Mouse (Mus musculus) NIH3T3 (cell line): ENCODE results near the gene Gm28041.
"Not testable (repeated sequence)": the region's sequence is repeated elsewhere in the genome, so short reads cannot be mapped to it uniquely, and the experiment has no call there.

Source experiments
- DNase-seq: peaks from one replicate; pipeline ENCODE4 v3.0.0-alpha.2; 2012; ENCODE audit warnings: low read depth

Gene Gm28041

DNA sequence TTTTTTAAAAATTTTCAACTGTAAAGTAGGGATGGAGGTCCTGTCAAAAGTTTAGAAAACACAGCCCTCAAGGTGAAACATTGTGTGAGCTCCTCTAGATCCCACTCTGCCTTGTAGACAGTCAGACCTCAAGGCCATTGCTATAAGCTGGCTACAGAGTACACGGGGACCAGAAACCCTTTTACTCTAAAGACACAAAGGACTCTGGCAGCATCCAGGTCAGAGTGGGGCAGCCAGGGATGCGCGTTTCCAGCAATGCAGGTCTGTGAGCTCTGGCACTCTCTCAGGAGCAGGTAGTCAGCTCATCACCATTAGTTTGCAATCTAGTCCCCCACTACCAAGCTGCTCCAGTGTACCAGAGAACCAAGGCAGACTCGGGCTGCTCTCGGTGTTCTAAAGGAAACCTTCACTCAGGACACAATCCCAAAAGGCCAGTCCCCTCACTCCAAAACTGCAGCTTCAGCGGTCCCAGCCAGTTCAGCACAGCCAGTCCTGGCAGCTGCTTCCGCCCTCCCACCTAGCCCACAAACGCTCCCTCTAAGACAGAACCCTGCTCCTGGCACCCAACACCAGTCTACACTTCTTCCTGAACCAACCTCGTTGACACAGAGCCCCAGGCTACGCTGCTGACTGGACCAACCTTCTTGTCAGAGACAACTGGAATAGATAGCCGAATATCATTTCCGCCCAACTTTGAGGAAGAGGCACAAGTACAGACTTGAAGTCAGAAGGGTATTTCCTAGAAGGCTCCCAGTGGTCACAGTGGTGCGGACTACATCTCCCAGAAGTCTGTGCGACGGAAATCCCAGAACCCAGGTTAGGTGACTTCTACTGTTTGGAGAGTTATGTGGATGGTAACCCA, at the start of gene Gm28041, which contains the start of gene Zfp456:
Gene Gm28041 (minus strand): TSS at position 684 of the 862 bp plus-strand sequence.
Gene Zfp456 (minus strand): TSS at position 761 of the 862 bp plus-strand sequence.
- DNase-seq: peak; percentile 44

GRCm38 (mm10) chr13:67422532-67422931, 47.0 kb upstream of the Gm28041 start:
- not testable (repeated sequence) for DNase-seq

DNA sequence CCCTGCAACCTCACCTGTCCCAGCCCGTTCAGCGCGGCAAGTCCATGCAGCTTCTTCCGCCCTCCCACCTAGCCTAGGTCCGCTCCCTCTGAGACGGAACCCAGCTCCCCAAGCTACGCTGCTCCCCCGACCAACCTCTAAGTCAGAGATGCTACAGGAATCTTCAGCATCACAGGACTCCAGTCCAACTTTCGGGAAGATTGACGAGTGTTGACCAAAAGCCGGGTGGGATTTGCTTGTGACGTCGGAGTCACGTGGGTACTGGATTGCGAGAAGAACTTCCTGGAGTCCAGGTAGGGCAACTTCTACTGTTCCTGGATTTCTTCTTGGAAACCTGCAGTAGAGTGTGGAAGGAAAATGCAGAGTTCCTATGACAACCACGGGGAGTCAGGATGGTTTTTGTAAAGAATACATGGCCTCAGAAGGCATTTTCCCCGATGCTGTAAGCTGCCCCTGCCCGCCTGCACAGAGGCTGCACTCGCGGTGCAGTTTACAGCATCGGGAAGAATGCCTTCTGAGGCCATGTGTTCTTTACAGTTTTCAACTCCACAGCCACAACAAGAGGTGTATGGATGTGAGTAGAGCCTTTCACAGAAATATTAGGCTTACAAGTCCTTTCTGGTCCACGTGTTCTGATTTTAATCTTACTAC, 45.8 kb upstream of the Gm28041 start, which contains the start of gene Zfp459:
Gene Zfp459 (minus strand): TSS at position 212 of the 651 bp plus-strand sequence.
- peak; percentile 73 for DNase-seq

- DNase-seq: no peak
Measured at GRCm38 (mm10) chr13:67420558-67421206, 45.1 kb upstream of the Gm28041 start.

GRCm38 (mm10) chr13:67416811-67417210, 41.3 kb upstream of the Gm28041 start:
- DNase-seq: no peak

- no peak for DNase-seq
Measured at GRCm38 (mm10) chr13:67415759-67416158, 40.2 kb upstream of the Gm28041 start.

DNA sequence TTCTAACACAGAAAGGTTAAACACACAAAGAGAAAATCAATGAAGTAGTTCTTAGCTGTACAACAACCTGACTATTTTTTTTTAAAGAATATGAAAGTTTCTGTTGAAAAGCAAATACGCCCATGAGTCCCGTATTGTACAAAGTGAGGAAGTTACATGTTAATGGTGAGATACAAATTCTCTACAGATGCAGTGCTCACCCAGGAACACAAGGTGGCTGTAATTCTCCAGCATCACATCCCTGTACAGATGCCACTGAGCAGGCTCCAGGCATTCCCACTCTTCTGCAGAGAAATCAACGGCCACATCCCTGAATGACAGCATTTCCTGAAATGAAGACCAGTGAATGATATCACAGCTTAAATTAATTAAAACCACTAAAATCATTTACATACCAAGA, 38.1 kb upstream of the Gm28041 start:
- DNase-seq: peak; percentile 16

- peak; percentile 74 for DNase-seq
Measured at GRCm38 (mm10) chr13:67399183-67399903, 23.8 kb upstream of the Gm28041 start, which contains the start of gene Zfp429. Gene Zfp429, minus strand, starts transcription at chr13:67399819.

- DNase-seq: not testable (repeated sequence)
Measured at GRCm38 (mm10) chr13:67376255-67376654, 722 bp upstream of the Gm28041 start.

- DNase-seq: peak; percentile 90
Measured at GRCm38 (mm10) chr13:67360131-67360744, 15.3 kb downstream of the Gm28041 start, which contains the start of the genes Gm28044 and Zfp953. Gene Gm28044, minus strand, starts transcription at chr13:67360536. Gene Zfp953, minus strand, starts transcription at chr13:67360605.

DNA sequence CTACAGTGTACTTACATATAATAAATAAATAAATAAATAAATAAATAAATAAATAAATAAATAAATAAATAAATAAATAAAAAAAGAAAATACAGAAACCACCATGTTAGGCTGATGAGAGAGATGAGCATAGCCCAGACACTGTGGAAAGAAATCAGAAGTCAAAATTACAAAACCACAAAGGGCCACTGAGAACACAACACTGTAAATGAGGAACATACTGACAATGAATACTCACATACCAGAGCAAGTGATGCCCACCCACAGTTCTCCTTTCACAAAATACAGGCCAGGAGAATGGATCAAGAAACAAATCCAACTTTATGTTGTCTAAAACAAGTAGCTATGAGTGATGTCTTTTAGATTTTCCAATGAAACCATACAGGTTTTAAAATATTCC, 23.7 kb downstream of the Gm28041 start:
- no peak for DNase-seq

DNA sequence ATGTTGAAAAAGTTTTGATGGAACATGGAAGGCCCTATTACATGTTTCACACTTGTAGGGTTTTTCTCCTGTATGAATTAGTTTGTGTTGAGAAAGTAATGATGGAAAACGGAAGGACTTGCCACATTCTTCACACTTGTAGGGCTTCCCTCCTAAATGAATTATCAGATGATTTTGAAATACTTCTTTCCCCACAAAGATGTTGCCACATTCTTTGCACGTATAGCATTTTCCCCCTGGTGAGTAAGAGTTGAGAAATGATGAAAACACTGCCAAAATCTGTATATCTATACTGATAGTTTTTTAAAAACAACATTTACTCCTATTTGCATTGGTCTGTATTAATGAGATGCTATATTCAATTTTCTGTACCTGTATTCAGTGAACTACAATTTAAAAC, 32.1 kb downstream of the Gm28041 start:
- DNase-seq: no peak

DNA sequence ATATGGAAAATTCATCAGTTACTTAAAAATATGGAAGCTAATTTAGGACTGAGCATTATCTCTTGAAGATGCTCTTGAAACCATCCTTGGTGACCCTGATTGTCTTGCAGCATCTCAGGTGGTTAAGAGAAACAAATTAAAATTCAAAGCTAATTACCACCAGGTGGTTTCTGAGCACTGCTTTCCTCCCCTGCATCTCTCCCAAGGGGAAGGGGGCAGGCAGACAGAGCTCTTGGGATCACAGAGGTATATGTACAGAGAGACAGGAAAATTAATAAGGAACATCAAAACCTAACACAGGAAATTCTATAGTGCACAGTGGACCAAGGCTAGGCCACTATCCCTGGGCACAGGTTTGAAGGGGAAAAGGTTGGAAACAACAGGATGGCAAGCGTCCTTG, 42.7 kb downstream of the Gm28041 start:
- no peak for DNase-seq

GRCm38 (mm10) chr13:67332019-67332724, 43.4 kb downstream of the Gm28041 start, which contains the start of gene Zfp595:
Gene Zfp595, minus strand, starts transcription at chr13:67332570.
- DNase-seq: peak; percentile 91

- peak; percentile 9 for DNase-seq
Measured at GRCm38 (mm10) chr13:67306718-67307117, 68.8 kb downstream of the Gm28041 start.

DNA sequence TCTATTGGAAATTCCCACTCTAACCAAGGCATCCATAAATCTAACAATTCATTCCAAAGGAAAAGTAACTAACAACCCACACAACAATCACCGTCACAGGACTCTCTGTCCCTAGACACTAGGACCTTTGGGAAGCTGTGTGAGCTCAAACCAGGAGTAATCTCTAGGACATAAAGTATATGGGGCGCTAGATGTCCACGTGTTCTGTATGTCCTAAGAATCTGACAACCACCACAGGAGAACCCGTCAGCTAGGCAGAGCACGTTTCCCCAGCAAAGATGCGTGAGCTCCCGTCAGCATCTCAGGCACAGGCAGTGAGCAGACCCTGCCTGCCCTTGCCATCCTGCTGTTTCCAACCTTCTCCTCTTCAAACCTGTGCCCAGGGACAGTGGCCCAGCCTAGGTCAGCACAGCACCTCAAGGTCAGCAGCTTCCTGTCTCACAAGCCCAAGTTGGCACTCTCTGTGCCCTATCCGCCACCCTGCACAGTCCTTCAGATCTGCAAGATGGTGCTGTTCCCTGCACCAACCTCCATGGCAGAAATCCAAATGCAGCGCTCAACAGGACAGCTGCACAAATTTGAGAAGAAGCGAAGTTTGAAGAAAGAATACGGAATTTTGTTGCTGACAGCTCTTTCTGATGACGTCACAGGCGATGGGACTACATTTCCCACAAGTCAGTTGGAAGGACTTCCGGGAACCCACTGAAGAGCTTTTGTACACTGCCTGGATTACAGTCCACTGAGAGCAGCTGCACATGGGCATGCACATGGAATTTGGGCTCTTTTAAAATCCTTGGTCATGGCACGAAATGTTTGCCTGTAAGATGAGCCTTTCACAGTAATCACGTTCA, 69.5 kb downstream of the Gm28041 start, which contains the start of gene Zfp457:
Gene Zfp457 (minus strand): TSS at position 664 of the 851 bp plus-strand sequence.
- DNase-seq: peak; percentile 91
